Mouse (Mus musculus) adrenal gland, postnatal 10 days (tissue): ENCODE measurements at regions not wholly inside any gene's neighbourhood (a gene's known extent, or its start where the extent isn't known, plus 50 kb on each side); places are given as distances from the start of the nearest gene placed in this dataset.

Experiments used
- DNase-seq: peaks from one replicate; pipeline ENCODE4 v3.0.0; 2021; ENCODE audit warnings: mixed read lengths

DNA sequence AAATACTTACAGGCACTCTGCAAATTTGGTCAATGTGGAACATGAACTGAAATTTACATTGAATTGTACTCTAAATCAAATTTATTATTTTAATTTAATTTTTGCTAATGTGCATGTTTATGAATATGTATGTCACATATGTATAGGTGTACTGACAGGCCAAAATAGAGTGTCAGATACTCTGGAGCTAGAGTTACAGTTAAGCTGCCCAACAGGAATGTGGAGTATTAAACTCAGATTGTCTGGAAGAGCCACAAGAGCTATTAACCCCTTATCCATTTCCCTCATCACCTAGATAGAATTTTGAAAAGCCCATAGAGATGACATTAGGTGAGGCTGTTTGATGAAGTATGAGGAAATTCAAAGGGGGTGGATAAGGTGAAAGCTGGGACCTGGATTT is 607.5 kb upstream of the Dpp10 start:
- no peak for DNase-seq

DNA sequence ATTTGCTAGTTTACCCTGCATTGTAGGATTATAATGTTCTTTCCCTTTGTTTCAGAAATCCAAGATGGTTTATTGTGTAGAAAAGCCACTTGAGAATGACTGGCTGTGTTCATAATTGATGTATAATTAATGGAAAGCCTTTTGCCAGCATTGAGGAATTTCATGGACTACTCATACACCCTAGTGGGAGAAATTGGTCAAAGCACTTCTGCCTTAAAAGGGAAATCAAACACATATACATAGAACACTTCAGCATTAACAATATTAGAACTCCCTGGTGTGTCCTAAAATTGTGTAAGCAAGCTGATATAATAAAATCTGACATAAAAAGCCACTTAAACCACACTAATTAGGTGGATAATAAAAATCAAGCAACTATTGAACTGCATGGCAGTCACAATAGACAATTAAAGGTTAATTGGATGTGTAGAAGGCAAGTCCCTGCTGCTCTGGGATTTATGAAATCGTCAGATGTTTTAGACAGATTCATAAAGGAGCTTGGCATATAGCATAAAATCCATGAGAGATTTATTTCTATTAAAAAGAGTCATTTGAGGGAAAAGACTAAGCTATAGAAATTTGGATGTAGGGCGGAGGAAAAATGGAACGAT is 607.0 kb upstream of the Dpp10 start:
- no peak for DNase-seq

DNA sequence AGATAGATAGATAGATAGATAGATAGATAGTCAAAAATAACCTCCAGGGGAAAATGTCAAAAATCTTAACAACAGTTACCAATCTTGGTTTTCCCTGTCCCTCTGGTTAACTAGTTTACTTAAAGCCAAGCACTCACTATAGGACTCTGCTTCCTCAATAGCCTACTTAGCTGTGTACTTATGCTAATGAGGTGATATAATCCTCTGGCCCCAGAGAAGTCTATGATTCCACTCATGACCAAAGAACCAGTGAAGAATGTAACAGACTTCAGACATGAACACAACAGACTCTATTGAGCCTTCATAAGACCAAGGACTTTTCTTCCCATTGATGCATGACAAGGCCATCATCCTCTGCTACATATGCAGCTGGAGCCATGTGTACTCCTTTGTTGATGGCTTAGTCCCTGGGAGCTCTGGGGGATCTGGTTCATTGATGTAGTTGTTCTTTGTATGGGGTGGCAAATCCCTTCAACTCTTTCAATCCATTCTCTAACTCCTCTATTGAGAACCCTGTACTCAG is 589.9 kb upstream of the Dpp10 start:
- no peak for DNase-seq

DNA sequence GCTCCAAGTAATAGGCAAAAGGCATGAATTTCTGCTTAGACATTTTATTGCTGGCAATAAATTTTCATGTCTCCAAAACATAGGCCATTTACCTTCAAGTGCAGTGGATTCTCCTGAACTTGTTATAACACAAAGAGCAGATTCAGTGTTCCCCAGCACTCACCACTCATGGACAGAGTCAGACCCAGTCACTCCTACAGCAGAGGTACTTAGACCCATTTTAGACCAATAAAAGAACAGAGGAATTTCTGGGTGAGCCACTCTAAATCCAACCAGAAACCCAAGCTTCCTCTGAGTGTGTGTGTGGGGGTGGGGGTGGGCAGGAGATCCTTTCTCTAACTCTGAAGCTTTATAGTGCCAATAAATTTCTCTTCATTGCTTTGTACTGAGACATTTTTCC is 584.7 kb upstream of the Dpp10 start:
- no peak for DNase-seq

DNA sequence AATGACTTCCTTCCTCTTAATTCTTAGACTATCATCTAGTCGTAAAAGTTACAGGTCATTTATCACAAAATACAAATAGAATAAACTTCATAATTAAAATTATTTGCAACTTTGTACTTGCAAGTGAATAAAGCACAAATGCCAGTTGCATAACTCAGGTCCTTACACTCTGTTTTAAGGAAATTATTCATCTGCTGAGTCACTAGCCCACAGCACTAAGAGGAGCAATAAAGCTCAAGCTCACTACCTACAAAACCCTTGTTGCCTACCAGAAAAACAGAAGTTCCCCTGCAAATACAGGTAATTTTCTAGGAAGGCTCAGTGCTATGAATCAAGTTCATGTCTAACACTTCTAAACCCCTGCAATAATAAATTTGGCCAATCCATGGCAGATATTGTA is 539.3 kb upstream of the Dpp10 start:
- no peak for DNase-seq
